Mouse (Mus musculus): Measurements from ENCODE around the gene Zbtb7b. TPM values are rescaled to one million over a fixed set of nuclear protein-coding genes. Genes with fewer than 3 reads are reported as not detected.

Gene Zbtb7b
- polyA plus RNA-seq, 1 experiment from 2014 or later: 0.77 TPM

Other genes with a start within 250 kb of the Zbtb7b start
- gene Hcn3, start 234.6 kb downstream of the Zbtb7b start, polyA plus RNA-seq (2015; fragmentation: Nextera tagmentation; extraction: Ambion mirVana): 34.0 and 39.6 TPM in 2 replicates
- gene Clk2, start 230.0 kb downstream of the Zbtb7b start, polyA plus RNA-seq (2015; fragmentation: Nextera tagmentation; extraction: Ambion mirVana): 19.2 and 23.9 TPM in 2 replicates
- 125 and 128 TPM in 2 replicates for gene Scamp3, start 217.3 kb downstream of the Zbtb7b start, polyA plus RNA-seq (2015; fragmentation: Nextera tagmentation; extraction: Ambion mirVana)
- 26.5 and 30.7 TPM in 2 replicates for gene Fam189b, start 211.6 kb downstream of the Zbtb7b start, polyA plus RNA-seq (2015; fragmentation: Nextera tagmentation; extraction: Ambion mirVana)
- 44.8 and 46.7 TPM in 2 replicates for gene Gba, start 191.8 kb downstream of the Zbtb7b start, polyA plus RNA-seq (2015; fragmentation: Nextera tagmentation; extraction: Ambion mirVana)
- 61.5 and 84.2 TPM in 2 replicates for gene Thbs3, start 179.6 kb downstream of the Zbtb7b start, polyA plus RNA-seq (2015; fragmentation: Nextera tagmentation; extraction: Ambion mirVana)
- gene Mtx1, start 167.7 kb downstream of the Zbtb7b start, polyA plus RNA-seq (2015; fragmentation: Nextera tagmentation; extraction: Ambion mirVana): 180 and 183 TPM in 2 replicates
- gene Muc1, start 165.7 kb downstream of the Zbtb7b start, polyA plus RNA-seq (2015; fragmentation: Nextera tagmentation; extraction: Ambion mirVana): 1.6 and 1.7 TPM in 2 replicates
- 187 and 195 TPM in 2 replicates for gene Krtcap2, start 148.8 kb downstream of the Zbtb7b start, polyA plus RNA-seq (2015; fragmentation: Nextera tagmentation; extraction: Ambion mirVana)
- gene Trim46, start 148.5 kb downstream of the Zbtb7b start, polyA plus RNA-seq (2015; fragmentation: Nextera tagmentation; extraction: Ambion mirVana): 62.5 and 76.1 TPM in 2 replicates
- gene Dpm3, start 135.4 kb downstream of the Zbtb7b start, polyA plus RNA-seq (2015; fragmentation: Nextera tagmentation; extraction: Ambion mirVana): 67.0 and 73.5 TPM in 2 replicates
- gene Slc50a1, start 124.2 kb downstream of the Zbtb7b start, polyA plus RNA-seq (2015; fragmentation: Nextera tagmentation; extraction: Ambion mirVana): 38.6 and 41.2 TPM in 2 replicates
- gene Efna1, start 113.6 kb downstream of the Zbtb7b start, polyA plus RNA-seq (2015; fragmentation: Nextera tagmentation; extraction: Ambion mirVana): 8.3 and 9.5 TPM in 2 replicates
- gene Efna3, start 71.8 kb downstream of the Zbtb7b start, polyA plus RNA-seq (2015; fragmentation: Nextera tagmentation; extraction: Ambion mirVana): 55.3 and 55.8 TPM in 2 replicates
- gene Efna4, start 56.7 kb downstream of the Zbtb7b start, polyA plus RNA-seq (2015; fragmentation: Nextera tagmentation; extraction: Ambion mirVana): 14.1 and 16.7 TPM in 2 replicates
- gene Adam15, start 44.8 kb downstream of the Zbtb7b start, polyA plus RNA-seq (2015; fragmentation: Nextera tagmentation; extraction: Ambion mirVana): 40.4 and 55.2 TPM in 2 replicates
- 0.27 TPM in 1 of 2 replicates, not detected in the other for gene Dcst2, start 32.8 kb downstream of the Zbtb7b start, polyA plus RNA-seq (2015; fragmentation: Nextera tagmentation; extraction: Ambion mirVana)
- 1.2 and 1.3 TPM in 2 replicates for gene Dcst1, start 29.5 kb downstream of the Zbtb7b start, polyA plus RNA-seq (2015; fragmentation: Nextera tagmentation; extraction: Ambion mirVana)
- 0.77 TPM in 1 of 2 replicates, not detected in the other for gene Lenep, start 8.0 kb upstream of the Zbtb7b start, polyA plus RNA-seq (2015; fragmentation: Nextera tagmentation; extraction: Ambion mirVana)
- gene Flad1, start 17.1 kb upstream of the Zbtb7b start, polyA plus RNA-seq (2015; fragmentation: Nextera tagmentation; extraction: Ambion mirVana): 43.6 and 46.7 TPM in 2 replicates
- 139 and 156 TPM in 2 replicates for gene Cks1b, start 23.6 kb upstream of the Zbtb7b start, polyA plus RNA-seq (2015; fragmentation: Nextera tagmentation; extraction: Ambion mirVana)
- 14.4 and 17.2 TPM in 2 replicates for gene Shc1, start 23.7 kb upstream of the Zbtb7b start, polyA plus RNA-seq (2015; fragmentation: Nextera tagmentation; extraction: Ambion mirVana)
- 40.0 and 43.7 TPM in 2 replicates for gene Pygo2, start 35.4 kb upstream of the Zbtb7b start, polyA plus RNA-seq (2015; fragmentation: Nextera tagmentation; extraction: Ambion mirVana)
- 11.1 and 14.4 TPM in 2 replicates for gene Pbxip1, start 41.9 kb upstream of the Zbtb7b start, polyA plus RNA-seq (2015; fragmentation: Nextera tagmentation; extraction: Ambion mirVana)
- 70.2 and 92.5 TPM in 2 replicates for gene Pmvk, start 59.8 kb upstream of the Zbtb7b start, polyA plus RNA-seq (2015; fragmentation: Nextera tagmentation; extraction: Ambion mirVana)
- 8.1 and 8.2 TPM in 2 replicates for gene Kcnn3, start 125.4 kb upstream of the Zbtb7b start, polyA plus RNA-seq (2015; fragmentation: Nextera tagmentation; extraction: Ambion mirVana)

All from forebrain, embryonic 16.5 days (tissue).